7 mouse cellular contexts compared by ENCODE assay signal in genomic region chr4:152008622-152009075, GRCm38 (mm10). TPM values are rescaled to one million over a fixed set of nuclear protein-coding genes. Genes with fewer than 3 reads are reported as not detected.
DNase-seq lines count a peak whose midpoint lies in the region; ATAC-seq and TF ChIP-seq lines count a peak whose summit lies in the region.

Gene Klhl21 (plus strand): TSS chr4:152008803.

- peak within 1 kb of the TSS; percentile 62 for H3K9ac ChIP-seq in intestine, postnatal 0 days (ENCODE audit: low read depth, low read length)
- H3K9ac ChIP-seq in midbrain, embryonic 12.5 days (replicated peaks) = peak within 1 kb of the TSS; percentile 61

- TF ChIP-seq CTCF in intestine, postnatal 0 days (IDR thresholded peaks at IDR 0.05; ENCODE audit: low read depth) = no peak
- TF ChIP-seq CTCF in small intestine, adult 2 months (IDR thresholded peaks at IDR 0.05; ENCODE audit: extremely low read depth, insufficient read length, insufficient replicate concordance, low read depth, low read length) = no peak

- peak; percentile 87 for ATAC-seq in intestine, postnatal 0 days
- ATAC-seq in midbrain, embryonic 12.5 days (ENCODE audit: low FRiP score, low read depth) = peak; percentile 83

- under 1% methylated on average over 45 of the region's 45 CpGs for WGBS in intestine, postnatal 0 days
- under 1% methylated on average over 45 of the region's 45 CpGs for WGBS in midbrain, embryonic 12.5 days
- under 1% methylated on average over 45 of the region's 45 CpGs for WGBS in small intestine, adult 2 months

- no peaks in the 10 kb centered on the region for H3K9me3 ChIP-seq in intestine, postnatal 0 days (ENCODE audit: control insufficient read depth)
- no peaks in the 10 kb centered on the region for H3K9me3 ChIP-seq in midbrain, embryonic 12.5 days

- H3K27me3 ChIP-seq in intestine, postnatal 0 days (replicated peaks; ENCODE audit: control insufficient read depth, insufficient read depth, low read length) = no peaks in the 10 kb centered on the region
- peaks cover 52% of the 10 kb centered on the region for H3K27me3 ChIP-seq in midbrain, embryonic 12.5 days
- no peaks in the 10 kb centered on the region for H3K27me3 ChIP-seq in small intestine, adult 2 months (ENCODE audit: control insufficient read depth, insufficient read depth, low read length)

- TF ChIP-seq POLR2A in small intestine, adult 2 months (IDR thresholded peaks at IDR 0.05; ENCODE audit: low read depth, low read length) = peak; percentile 95

- peak within 1 kb of the TSS; percentile 72 for H3K4me3 ChIP-seq in intestine, postnatal 0 days (ENCODE audit: low read depth, low read length)
- peak within 1 kb of the TSS; percentile 69 for H3K4me3 ChIP-seq in midbrain, embryonic 12.5 days
- H3K4me3 ChIP-seq in small intestine, adult 2 months (ENCODE audit: low read depth, low read length) = peak within 1 kb of the TSS; percentile 85

- peaks cover 8% of the 10 kb centered on the region for H3K4me1 ChIP-seq in intestine, postnatal 0 days (replicated peaks; ENCODE audit: control insufficient read depth, insufficient read depth, low read length)
- peaks cover 33% of the 10 kb centered on the region for H3K4me1 ChIP-seq in midbrain, embryonic 12.5 days
- H3K4me1 ChIP-seq in small intestine, adult 2 months (ENCODE audit: control insufficient read depth, insufficient read depth, insufficient read length, low read length) = peaks cover 29% of the 10 kb centered on the region

- intact Hi-C loops in left cerebral cortex, postnatal 4 days (cut with DNase I) = no loop called here

- H3K4me2 ChIP-seq in intestine, postnatal 0 days (replicated peaks; ENCODE audit: low read depth) = peak within 1 kb of the TSS; percentile 100
- H3K4me2 ChIP-seq in midbrain, embryonic 12.5 days (replicated peaks) = peak within 1 kb of the TSS; percentile 100

- DNase-seq in adrenal gland, adult 2 months = peak; percentile 97
- DNase-seq in embryo, embryonic 11.5 days (ENCODE audit: low read depth, low spot score) = peak; percentile 86
- DNase-seq in gastrocnemius, postnatal 4 days (ENCODE audit: low spot score in 2 of 2) = peak; percentile 93 to 96
- DNase-seq in left cerebral cortex, postnatal 4 days = peak; percentile 90

- H3K36me3 ChIP-seq in intestine, postnatal 0 days (ENCODE audit: control insufficient read depth, insufficient read depth) = peaks cover under 1% of the 10 kb centered on the region; the same call in 1 of the 2 replicates
- H3K36me3 ChIP-seq in midbrain, embryonic 12.5 days = no peaks in the 10 kb centered on the region
- H3K36me3 ChIP-seq in small intestine, adult 2 months (ENCODE audit: control insufficient read depth, insufficient read depth, low read length) = peaks cover 1% of the 10 kb centered on the region; the same call in 1 of the 2 replicates

- H3K27ac ChIP-seq in intestine, postnatal 0 days (ENCODE audit: low read depth, low read length) = peak within 1 kb of the TSS; percentile 94
- peak within 1 kb of the TSS; percentile 56 for H3K27ac ChIP-seq in midbrain, embryonic 12.5 days (replicated peaks)
- peak within 1 kb of the TSS; percentile 83 for H3K27ac ChIP-seq in small intestine, adult 2 months (ENCODE audit: insufficient read depth, low read depth, low read length)

RNA-seq across cellular contexts. Expression of gene Klhl21, which starts in this region (rescaled TPM):
- 10 to 100 TPM; 17.8 to 23.7 TPM for total RNA-seq in adrenal gland, adult 2 months (2021)
- polyA plus RNA-seq in adrenal gland, adult 2 months (2012; rRNA removed) = 70.8 and 71.2 TPM in 2 replicates
- 10 to 100 TPM; 37.2 to 38.9 TPM for total RNA-seq in gastrocnemius, postnatal 4 days (2021)
- 5.3 and 5.8 TPM in 2 replicates for polyA plus RNA-seq in intestine, postnatal 0 days (2015; fragmentation: Nextera tagmentation; extraction: Ambion mirVana)
- total RNA-seq in left cerebral cortex, postnatal 4 days (2021) = 1 to 10 TPM; 6.6 to 7.1 TPM
- 4.7 and 5.4 TPM in 2 replicates for polyA plus RNA-seq in midbrain, embryonic 12.5 days (2016; fragmentation: Nextera tagmentation; extraction: Ambion mirVana)
- 18.6 and 19.8 TPM in 2 replicates for polyA plus RNA-seq in small intestine, adult 2 months (2012; rRNA removed)

Comparison
In these comparisons a context has a peak if more than half of its experiments do, and no peak if none do; other contexts are left out.
1. Peak in every context shown above with its lines: DNase-seq, ATAC-seq, H3K4me3 ChIP-seq and H3K27ac ChIP-seq.